In genomic region chr19:32179978-32180413, GRCm38 (mm10) we compare ENCODE assay signal across 8 mouse cellular contexts.
DNase-seq lines count a peak whose midpoint lies in the region; ATAC-seq and TF ChIP-seq lines count a peak whose summit lies in the region.

No protein-coding gene starts in this region.

- WGBS in forebrain, embryonic 10.5 days, result 90% methylated on average over 5 of the region's 5 CpGs
- 89% methylated on average over 5 of the region's 5 CpGs for WGBS in forebrain, embryonic 14.5 days
- 25% methylated on average over 5 of the region's 5 CpGs for WGBS in heart, postnatal 0 days
- 9% methylated on average over 5 of the region's 5 CpGs for WGBS in liver, embryonic 13.5 days (ENCODE audit: insufficient replicate concordance)

- no peak for ATAC-seq in forebrain, embryonic 14.5 days
- ATAC-seq in heart, postnatal 0 days (ENCODE audit: insufficient read depth, low read depth), result no peak
- peak; percentile 91 for ATAC-seq in liver, embryonic 13.5 days (ENCODE audit: low read depth)

- no peak for DNase-seq in forebrain, embryonic 10.5 days (ENCODE audit: extremely low spot score, low spot score)
- DNase-seq in forebrain, embryonic 14.5 days (ENCODE audit: low spot score), result no peak
- DNase-seq in heart, postnatal 0 days (ENCODE audit: low spot score), result no peak
- DNase-seq in liver, embryonic 13.5 days, result peak; percentile 77
- DNase-seq in spleen, postnatal 4 days (ENCODE audit: low spot score in 2 of 2), result peak; percentile 75 to 85
- no peak for DNase-seq in adipocyte (ENCODE audit: low spot score)
- DNase-seq in layer of hippocampus, adult 11-12 months (ENCODE audit: low spot score), result no peak
- DNase-seq in left cerebral cortex, postnatal 10 days (ENCODE audit: extremely low spot score in 1 of 2, low spot score in 2 of 2), result no peak

- H3K27ac ChIP-seq in forebrain, embryonic 10.5 days, result 0 out of 2 replicates have a peak overlapping the region, but pooled peaks have one; percentile 40
- no peak overlapping the region for H3K27ac ChIP-seq in forebrain, embryonic 14.5 days (ENCODE audit: low read depth, low read length)
- H3K27ac ChIP-seq in heart, postnatal 0 days (ENCODE audit: low read depth), result peak overlapping the region; percentile 95
- peak overlapping the region; percentile 99 for H3K27ac ChIP-seq in liver, embryonic 13.5 days

- TF ChIP-seq EP300 in heart, postnatal 0 days (IDR thresholded peaks at IDR 0.05; ENCODE audit: low read depth), result no peak

- H3K9ac ChIP-seq in forebrain, embryonic 14.5 days (ENCODE audit: low read length), result no peak overlapping the region
- H3K9ac ChIP-seq in heart, postnatal 0 days (replicated peaks; ENCODE audit: low read depth, low read length), result peak overlapping the region; percentile 43
- peak overlapping the region; percentile 69 for H3K9ac ChIP-seq in liver, embryonic 13.5 days

- no peaks in the 10 kb centered on the region for H3K27me3 ChIP-seq in forebrain, embryonic 10.5 days (ENCODE audit: poor library complexity, severe bottlenecking)
- H3K27me3 ChIP-seq in forebrain, embryonic 14.5 days (replicated peaks; ENCODE audit: control insufficient read depth, insufficient read depth, low read length), result no peaks in the 10 kb centered on the region
- no peaks in the 10 kb centered on the region for H3K27me3 ChIP-seq in heart, postnatal 0 days (ENCODE audit: control insufficient read depth, insufficient read depth, low read length)
- H3K27me3 ChIP-seq in liver, embryonic 13.5 days, result no peaks in the 10 kb centered on the region

- no peaks in the 10 kb centered on the region for H3K9me3 ChIP-seq in forebrain, embryonic 10.5 days
- H3K9me3 ChIP-seq in forebrain, embryonic 14.5 days (replicated peaks; ENCODE audit: control insufficient read depth, low read length), result no peaks in the 10 kb centered on the region
- H3K9me3 ChIP-seq in heart, postnatal 0 days (replicated peaks; ENCODE audit: control insufficient read depth, low read length), result no peaks in the 10 kb centered on the region
- H3K9me3 ChIP-seq in liver, embryonic 13.5 days (replicated peaks), result no peaks in the 10 kb centered on the region

- H3K4me2 ChIP-seq in forebrain, embryonic 14.5 days (ENCODE audit: low read length), result no peak overlapping the region
- H3K4me2 ChIP-seq in heart, postnatal 0 days (ENCODE audit: low read depth, low read length), result peak overlapping the region; percentile 44
- H3K4me2 ChIP-seq in liver, embryonic 13.5 days, result peak overlapping the region; percentile 74

- no peak for TF ChIP-seq CTCF in heart, postnatal 0 days (IDR thresholded peaks at IDR 0.05; ENCODE audit: low read depth)

- peaks cover 12% of the 10 kb centered on the region for H3K4me1 ChIP-seq in forebrain, embryonic 10.5 days
- no peaks in the 10 kb centered on the region for H3K4me1 ChIP-seq in forebrain, embryonic 14.5 days (ENCODE audit: control insufficient read depth, insufficient read depth, low read length)
- H3K4me1 ChIP-seq in heart, postnatal 0 days (ENCODE audit: control insufficient read depth, insufficient read depth), result peaks cover 50% of the 10 kb centered on the region
- H3K4me1 ChIP-seq in liver, embryonic 13.5 days (replicated peaks), result peaks cover 97% of the 10 kb centered on the region

- H3K4me3 ChIP-seq in forebrain, embryonic 10.5 days, result no peak overlapping the region
- no peak overlapping the region for H3K4me3 ChIP-seq in forebrain, embryonic 14.5 days (ENCODE audit: low read depth, low read length)
- H3K4me3 ChIP-seq in heart, postnatal 0 days (ENCODE audit: low read depth, low read length), result no peak overlapping the region
- H3K4me3 ChIP-seq in liver, embryonic 13.5 days (replicated peaks), result peak overlapping the region; percentile 40

- H3K36me3 ChIP-seq in forebrain, embryonic 10.5 days (replicated peaks), result no peaks in the 10 kb centered on the region
- H3K36me3 ChIP-seq in forebrain, embryonic 14.5 days (ENCODE audit: control insufficient read depth, insufficient read depth, low read length), result no peaks in the 10 kb centered on the region
- peaks cover 5% of the 10 kb centered on the region; the same call in 1 of the 2 replicates for H3K36me3 ChIP-seq in heart, postnatal 0 days (replicated peaks; ENCODE audit: control insufficient read depth, insufficient read depth, low read length)
- H3K36me3 ChIP-seq in liver, embryonic 13.5 days, result 0 out of 2 replicates have a peak, but pooled peaks cover 7% of the 10 kb centered on the region

- intact Hi-C loops in left cerebral cortex, postnatal 10 days (cut with DNase I), result no loop called here

Comparison
In these comparisons a context has a peak if more than half of its experiments do, and no peak if none do; other contexts are left out.
1. DNase-seq: peak in liver, embryonic 13.5 days (single experiment) and spleen, postnatal 4 days (2 of 2); none in forebrain, embryonic 10.5 days (single experiment), forebrain, embryonic 14.5 days (single experiment), heart, postnatal 0 days (single experiment), adipocyte (single experiment), layer of hippocampus, adult 11-12 months (single experiment) and left cerebral cortex, postnatal 10 days (0 of 2).